Mouse (Mus musculus) megakaryocyte-erythroid progenitor cell, adult 5-6 weeks (primary cell): ENCODE data around the gene Tomm7. TPM values are rescaled to one million over a fixed set of nuclear protein-coding genes. Genes with fewer than 3 reads are reported as not detected.

ENCODE experiments used
- total RNA-seq, 2 experiments: library from RNA; stranded (forward) in 1 of 2; stranded (reverse) in 1 of 2; fragments of 200-1000, 215-1000 nt in 1 of 2; fragments of >200 nt in 1 of 2; fragmentation: Nextera tagmentation in 1 of 2; gene quantifications; 2 replicates each; pipeline ENCODE4 v1.2.3; 2014 to 2017

Tomm7 gene
- total RNA-seq, 2 experiments from 2014 or later: 98.3 to 241 TPM

Other genes with a start within 250 kb of the Tomm7 start
- gene Srpk2, start 159.5 kb downstream of the Tomm7 start, total RNA-seq (2014; fragmentation: Nextera tagmentation): 14.0 and 18.2 TPM in 2 replicates
- gene Srpk2, start 159.5 kb downstream of the Tomm7 start, total RNA-seq (2017): 15.2 and 20.5 TPM in 2 replicates
- 64.0 and 64.3 TPM in 2 replicates for gene Pus7, start 60.5 kb downstream of the Tomm7 start, total RNA-seq (2014; fragmentation: Nextera tagmentation)
- gene Pus7, start 60.5 kb downstream of the Tomm7 start, total RNA-seq (2017): 84.8 and 88.0 TPM in 2 replicates
- gene Rint1, start 56.5 kb downstream of the Tomm7 start, total RNA-seq (2014; fragmentation: Nextera tagmentation): 60.8 and 62.7 TPM in 2 replicates
- gene Rint1, start 56.5 kb downstream of the Tomm7 start, total RNA-seq (2017): 33.6 and 37.5 TPM in 2 replicates
- 46.6 and 46.8 TPM in 2 replicates for gene Fam126a, start 186.5 kb upstream of the Tomm7 start, total RNA-seq (2014; fragmentation: Nextera tagmentation)
- gene Fam126a, start 186.5 kb upstream of the Tomm7 start, total RNA-seq (2017): 58.4 TPM in 2 replicates